Mouse (Mus musculus) limb, embryonic 12.5 days (tissue): ENCODE data around the gene Ttn. TPM values are rescaled to one million over a fixed set of nuclear protein-coding genes. Genes with fewer than 3 reads are reported as not detected.

Experiments used
- ATAC-seq: fragments of 200-750 bp; cut with Nextera tagmentation; 2 replicates; pipeline ENCODE4 v1.8.0; 2017; ENCODE audit warnings: low read depth, moderate TSS enrichment; ENCODE audit not compliant: insufficient number of reproducible peaks, insufficient read depth, low FRiP score, low TSS enrichment
- H3K27ac ChIP-seq: fragments of 300-500 bp; sonication (generic); 2 replicates; pipeline ENCODE4 v1.5.1; 2016; ENCODE audit warnings: mild to moderate bottlenecking, moderate library complexity
- H3K27me3 ChIP-seq: fragments of 300-500 bp; sonication (generic); 2 replicates; pipeline ENCODE4 v1.6.1; 2016; ENCODE audit warnings: mild to moderate bottlenecking, moderate library complexity
- H3K36me3 ChIP-seq: fragments of 300-500 bp; sonication (generic); 2 replicates; pipeline ENCODE4 v1.6.1; 2016; ENCODE audit warnings: mild to moderate bottlenecking, moderate library complexity
- H3K4me1 ChIP-seq: fragments of 300-500 bp; sonication (generic); replicated peaks from 2 replicates; pipeline ENCODE4 v1.6.1; 2016
- H3K4me2 ChIP-seq: fragments of 300-500 bp; sonication (generic); 2 replicates; pipeline ENCODE4 v1.6.1; 2016; ENCODE audit warnings: mild to moderate bottlenecking, moderate library complexity
- H3K4me3 ChIP-seq: fragments of 300-500 bp; sonication (generic); replicated peaks from 2 replicates; pipeline ENCODE4 v1.5.1; 2016; ENCODE audit warnings: mild to moderate bottlenecking
- H3K9ac ChIP-seq: fragments of 300-500 bp; sonication (generic); replicated peaks from 2 replicates; pipeline ENCODE4 v1.6.1; 2016; ENCODE audit warnings: mild to moderate bottlenecking, moderate library complexity
- H3K9me3 ChIP-seq: fragments of 300-500 bp; sonication (generic); 2 replicates; pipeline ENCODE4 v1.6.1; 2016; ENCODE audit warnings: mild to moderate bottlenecking, moderate library complexity
- WGBS: fragments of 180-500 bp; shearing (Covaris S2); methylation state at CpG from one replicate; pipeline ENCODE4 v1.1.7; 2016; 5-methylcytosine and 5-hydroxymethylcytosine counted together
- polyA plus RNA-seq: library from polyadenylated mRNA; unstranded; fragments of >200 nt; fragmentation: Nextera tagmentation; extraction: Ambion mirVana; gene quantifications from 2 replicates; pipeline ENCODE4 v1.2.1, GENCODE M21; 2016

Ttn gene
- polyA plus RNA-seq, 1 experiment from 2014 or later: 36.7 TPM

DNA sequence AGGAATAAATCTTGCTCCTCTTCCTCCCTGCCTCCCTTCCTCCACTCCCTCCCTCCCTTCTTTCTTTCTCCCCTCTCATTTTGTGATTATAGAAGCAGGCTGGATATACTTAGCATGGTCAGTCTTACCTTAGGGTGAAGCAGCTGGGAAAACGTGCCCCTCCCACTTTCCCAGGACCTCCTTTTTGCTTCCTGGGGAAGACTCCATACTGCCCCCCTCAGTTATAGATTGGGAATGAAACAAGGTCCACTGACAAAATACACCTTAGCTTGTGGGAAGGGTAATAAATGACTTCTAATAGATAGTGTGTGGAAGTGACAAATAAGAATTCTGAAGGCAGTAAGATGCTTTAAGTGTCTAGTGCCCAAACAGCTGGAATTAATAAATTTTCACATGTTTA, 326.4 kb downstream of the Ttn start:
- H3K36me3 ChIP-seq: no peaks in the 10 kb centered on the region
- WGBS: 8% methylated on average over 1 of the region's 1 CpGs
- H3K9me3 ChIP-seq: no peaks in the 10 kb centered on the region
- H3K9ac ChIP-seq: no peak overlapping the region
- no peak overlapping the region for H3K4me2 ChIP-seq
- no peaks in the 10 kb centered on the region for H3K27me3 ChIP-seq
- no peak overlapping the region for H3K27ac ChIP-seq
- H3K4me1 ChIP-seq: 0 out of 2 replicates have a peak, but pooled peaks cover 8% of the 10 kb centered on the region
- no peak overlapping the region for H3K4me3 ChIP-seq
- ATAC-seq: no peak

DNA sequence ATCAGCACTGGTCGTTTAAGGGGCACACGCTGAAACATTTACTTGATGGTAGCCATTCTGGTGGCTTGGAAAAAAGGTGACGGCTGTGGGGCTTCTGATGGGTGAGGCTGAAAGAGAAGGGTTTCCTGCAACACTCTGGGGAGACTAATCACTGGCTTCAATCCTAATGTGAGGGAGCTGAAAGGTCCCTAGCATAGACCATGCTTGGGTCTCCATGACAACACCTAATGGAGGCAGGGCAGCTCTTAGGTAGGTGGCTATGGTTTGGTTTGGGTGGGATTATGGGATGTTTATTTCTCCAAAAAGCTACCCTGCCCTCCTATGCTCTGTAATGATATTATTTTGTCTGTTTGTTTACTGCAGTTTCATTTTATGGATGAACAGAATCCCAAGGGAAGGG, 326.9 kb downstream of the Ttn start:
- Histone ChIP-seq H3K9ac (no peak overlapping the region), H3K9me3 (no peaks in the 10 kb centered on the region), H3K36me3 (no peaks in the 10 kb centered on the region), H3K27ac (no peak overlapping the region), H3K4me3 (no peak overlapping the region), H3K27me3 (no peaks in the 10 kb centered on the region), H3K4me2 (no peak overlapping the region), H3K4me1 (0 out of 2 replicates have a peak, but pooled peaks cover 8% of the 10 kb centered on the region)
- ATAC-seq: no peak
- WGBS: 80% methylated on average over 3 of the region's 3 CpGs

DNA sequence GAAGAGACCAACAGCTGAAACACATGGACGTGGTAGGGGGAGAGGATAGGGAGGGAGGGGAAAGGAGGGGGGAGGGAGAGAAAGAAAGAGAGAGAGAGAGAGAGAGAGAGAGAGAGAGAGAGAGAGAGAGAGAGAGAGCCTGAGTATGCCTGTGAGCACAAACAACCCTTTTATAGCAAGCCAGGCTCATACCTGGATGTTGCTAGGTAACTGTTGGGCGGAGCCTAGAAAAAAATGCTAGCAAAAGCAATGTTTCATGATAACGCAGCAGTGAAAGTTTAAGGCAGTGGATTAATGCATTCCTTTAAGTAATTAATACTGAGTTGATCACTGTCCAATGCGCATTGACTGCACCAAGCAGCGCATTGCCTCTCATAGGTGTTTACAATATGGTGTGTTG, 327.7 kb downstream of the Ttn start:
- Histone ChIP-seq H3K4me3 (no peak overlapping the region), H3K9me3 (no peaks in the 10 kb centered on the region), H3K4me1 (0 out of 2 replicates have a peak, but pooled peaks cover 8% of the 10 kb centered on the region), H3K4me2 (no peak overlapping the region), H3K27me3 (no peaks in the 10 kb centered on the region), H3K9ac (no peak overlapping the region), H3K36me3 (no peaks in the 10 kb centered on the region), H3K27ac (no peak overlapping the region)
- WGBS: 79% methylated on average over 5 of the region's 5 CpGs
- no peak for ATAC-seq

Other genes with a start within 250 kb of the Ttn start
- 12.3 and 13.8 TPM in 2 replicates for gene Ccdc141, start 188.1 kb upstream of the Ttn start, polyA plus RNA-seq